Mouse (Mus musculus) E14TG2a.4 (cell line): ENCODE measurements around the gene Edrf1.

Experiments used
- CTCF ChIP-seq: conservative IDR thresholded peaks from 2 replicates; pipeline ENCODE4 v1.5.1; 2014; ENCODE audit warnings: low read length
- NANOG ChIP-seq: IDR thresholded peaks from 2 replicates; pipeline ENCODE4 v1.6.1; 2014; ENCODE audit warnings: borderline replicate concordance, low read length, mixed read lengths
- POU5F1 ChIP-seq: IDR thresholded peaks from 2 replicates; pipeline ENCODE4 v1.6.1; 2014; ENCODE audit warnings: low read length, borderline replicate concordance

DNA sequence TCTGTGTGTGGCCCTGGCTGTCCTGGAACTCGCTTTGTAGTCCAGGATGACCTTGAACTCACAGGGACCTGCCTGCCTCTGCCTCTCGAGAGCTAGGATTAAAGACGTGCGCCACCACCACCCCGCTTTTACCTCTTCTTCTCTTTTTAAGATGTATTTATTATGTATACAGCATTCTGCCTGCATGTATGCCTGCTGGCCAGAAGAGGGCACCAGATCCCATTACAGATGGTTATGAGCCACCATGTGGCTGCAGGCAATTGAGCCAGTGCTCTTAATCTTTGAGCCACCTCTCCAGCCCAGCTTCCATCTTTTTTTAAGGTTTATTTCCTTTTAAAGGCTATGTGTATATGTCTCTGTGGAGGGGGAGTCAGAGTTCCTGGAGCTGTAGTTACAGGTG lies 46.8 kb downstream of the Edrf1 start:
- TF ChIP-seq CTCF = peak; percentile 63
- TF ChIP-seq NANOG = no peak
- no peak for TF ChIP-seq POU5F1
